Mouse (Mus musculus) thymus, postnatal 10 days (tissue): ENCODE results near the gene Zswim8.

Experiments
- DNase-seq, 2 experiments: peaks; one replicate each; pipeline ENCODE4 v3.0.0; 2021; ENCODE audit warnings: low spot score in 2 of 2

The Zswim8 gene

DNA sequence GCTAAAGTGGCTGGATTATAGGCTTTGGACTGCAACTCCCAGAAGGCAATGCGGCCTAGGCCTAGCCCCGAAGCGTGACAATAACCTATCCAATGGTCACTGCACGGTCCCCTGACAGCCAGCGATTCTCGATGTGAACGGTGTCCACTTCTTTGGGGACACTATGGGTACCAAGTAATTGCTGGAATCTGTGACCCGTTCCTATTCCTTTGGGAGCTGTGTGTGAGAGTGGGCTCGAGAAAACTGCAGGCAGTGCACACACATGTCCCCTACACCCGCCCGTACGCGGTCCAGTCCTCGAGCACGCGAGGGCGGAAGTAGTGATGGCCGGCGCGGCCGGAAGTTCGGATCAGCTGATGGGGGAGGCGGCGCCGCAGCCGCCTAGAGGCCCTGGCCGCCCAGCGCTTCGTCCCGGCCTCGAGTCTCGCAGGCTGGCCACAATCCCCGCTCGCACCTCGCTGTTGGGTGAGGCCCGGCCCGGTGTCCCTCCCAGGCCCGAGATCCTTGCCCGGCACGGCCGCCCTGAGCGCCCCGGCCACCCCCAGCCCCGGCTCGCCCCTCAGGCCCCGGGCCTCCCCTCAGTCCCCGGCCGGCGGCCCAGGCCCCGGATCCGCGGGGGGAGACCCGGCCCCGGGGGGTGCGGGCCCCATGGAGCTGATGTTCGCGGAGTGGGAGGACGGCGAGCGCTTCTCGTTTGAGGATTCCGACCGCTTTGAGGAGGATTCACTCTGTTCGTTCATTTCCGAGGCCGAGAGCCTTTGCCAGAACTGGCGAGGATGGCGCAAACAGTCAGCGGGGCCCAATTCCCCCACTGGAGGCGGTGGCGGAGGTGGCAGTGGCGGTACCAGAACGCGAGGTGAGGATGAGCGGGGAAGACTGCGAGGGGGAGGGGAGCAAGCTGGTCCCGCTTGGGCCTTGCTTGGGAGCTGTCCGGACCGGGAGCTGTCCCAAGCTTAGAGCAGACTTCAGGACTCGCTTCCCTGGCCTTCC, at the start of gene Zswim8:
TSS of gene Zswim8 (plus strand) at position 352 of the 990 bp plus-strand sequence.
- peak; percentile 43 to 49 for DNase-seq

DNA sequence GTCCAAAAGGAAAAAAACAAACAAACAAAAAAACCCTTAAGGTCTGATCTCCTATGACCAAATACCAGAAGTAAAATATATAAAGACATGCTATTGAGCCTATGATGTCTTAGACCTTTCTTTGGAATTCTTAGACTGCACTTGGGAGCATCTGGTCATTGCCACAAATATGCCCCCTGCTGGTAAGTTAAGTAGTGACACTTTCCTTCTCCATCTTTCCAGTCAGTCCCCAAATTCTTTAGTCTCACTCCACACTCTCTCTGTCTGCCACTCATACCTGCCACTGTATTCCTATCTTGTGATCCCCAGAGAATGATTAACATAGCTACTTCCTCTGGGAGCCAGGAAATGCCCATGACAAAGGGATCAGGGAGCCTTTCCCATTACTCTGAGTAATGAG, 49.0 kb upstream of the Zswim8 start:
- DNase-seq: peak in 1 of 2 experiments; percentile 41

DNA sequence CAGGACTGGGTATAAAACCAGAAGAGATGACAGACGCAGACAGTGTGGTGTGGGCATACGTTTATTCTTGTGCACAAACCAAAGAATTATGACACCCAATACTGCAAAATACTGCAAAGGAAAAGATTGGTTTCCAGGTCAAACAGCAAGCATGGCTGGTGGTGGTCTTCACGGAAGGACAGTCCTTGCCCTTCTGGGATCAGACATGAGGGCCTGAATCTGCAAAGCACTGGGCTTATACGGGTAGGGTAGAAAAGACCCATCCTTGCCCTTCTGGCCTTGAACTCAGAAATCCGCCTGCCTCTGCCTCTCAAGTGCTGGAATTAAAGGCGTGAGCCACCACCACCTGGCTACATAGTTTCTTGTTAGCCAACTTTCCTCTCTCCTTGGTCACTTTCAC, 48.5 kb upstream of the Zswim8 start:
- DNase-seq: no peak

DNA sequence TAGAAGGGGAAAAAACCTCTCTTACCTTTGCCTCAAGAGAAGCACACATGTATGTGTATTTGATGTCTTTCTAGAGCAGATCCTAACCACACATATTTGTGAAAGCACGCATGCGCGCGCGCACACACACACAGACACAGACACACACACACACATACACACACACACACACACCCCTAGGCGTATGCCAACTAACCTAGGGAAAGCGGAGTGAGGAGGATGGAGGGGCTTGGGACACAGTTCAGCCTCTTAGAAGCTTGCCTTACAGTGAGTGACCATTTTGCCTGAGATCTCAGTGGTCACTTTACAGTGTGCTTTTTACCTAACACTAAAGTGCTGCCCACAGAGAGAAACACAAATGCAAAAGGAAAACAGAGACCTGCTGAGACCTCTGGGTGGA, 47.7 kb upstream of the Zswim8 start:
- no peak for DNase-seq

DNA sequence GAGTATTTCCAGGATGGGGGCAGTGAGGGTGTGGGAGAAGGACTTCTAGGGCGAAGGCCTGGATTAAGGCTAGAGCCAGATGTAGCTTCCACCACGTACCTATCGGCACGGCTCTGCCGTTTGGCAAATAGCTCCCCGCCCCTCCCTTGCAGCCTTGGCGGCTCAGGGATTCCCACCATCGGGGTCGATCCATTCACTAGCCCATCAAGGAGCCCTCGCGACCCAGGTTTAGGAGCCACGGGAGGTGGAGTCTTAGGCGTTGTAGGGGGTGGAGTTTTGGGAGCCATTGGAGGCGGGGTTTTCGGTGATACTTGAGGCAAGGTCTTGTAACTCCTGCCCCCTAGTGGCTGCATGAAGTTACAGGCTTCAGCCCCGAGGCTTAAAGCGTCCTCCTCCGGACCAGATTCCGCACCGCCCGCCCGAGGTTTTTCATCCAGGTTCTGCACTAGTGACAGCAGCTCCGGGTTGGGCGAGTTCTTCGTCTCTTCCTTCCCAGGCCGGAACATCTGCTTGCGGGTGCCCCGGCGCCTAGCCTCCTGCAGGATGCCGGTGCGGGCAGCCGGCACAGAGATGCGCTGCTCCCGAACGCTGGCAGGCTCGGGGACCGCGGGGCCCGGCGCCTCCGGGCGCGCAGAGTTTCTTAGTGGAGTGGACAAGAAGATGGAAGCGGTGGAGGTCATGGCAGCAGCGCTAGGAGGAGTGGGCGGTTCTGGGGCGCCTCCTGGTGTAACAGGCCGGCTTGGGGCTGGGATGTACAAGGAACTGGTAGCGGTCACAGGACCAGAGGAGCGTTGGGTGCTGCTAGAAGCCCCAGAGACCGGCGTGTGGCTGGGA, 46.3 kb upstream of the Zswim8 start:
- peak; percentile 88 to 94 for DNase-seq

DNA sequence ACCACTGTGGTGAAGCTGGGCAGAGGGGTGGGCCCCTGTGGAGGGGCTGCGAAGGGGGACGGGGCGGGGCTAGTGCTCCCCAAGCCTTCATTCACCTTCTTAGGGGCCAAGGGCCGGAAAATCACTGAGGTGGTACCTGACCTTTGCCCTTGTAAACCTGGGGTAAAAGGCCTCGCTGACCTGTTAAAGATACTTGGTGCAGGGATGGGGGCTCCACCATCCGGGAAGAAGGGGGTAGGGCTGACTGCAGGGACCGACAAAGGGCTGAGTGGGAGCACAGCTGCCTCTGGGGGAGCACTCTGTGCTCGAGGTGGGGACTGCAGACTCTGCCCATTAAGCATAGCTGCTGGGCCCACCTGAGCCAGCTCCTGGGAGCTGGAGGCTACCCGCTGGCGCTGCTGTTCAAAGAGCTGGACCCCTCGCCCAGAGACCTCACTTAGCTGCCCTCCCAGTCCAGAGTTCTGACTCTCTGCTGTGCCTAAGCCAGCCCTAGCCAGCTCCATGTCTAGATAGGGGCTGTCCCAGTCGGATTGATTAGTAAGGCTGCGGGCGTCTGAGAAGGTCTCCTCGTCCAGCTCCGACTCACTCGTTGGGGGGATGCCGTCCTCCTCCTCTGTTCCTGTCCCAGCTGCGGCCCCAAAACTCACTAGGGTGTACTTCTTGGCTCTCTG, 45.6 kb upstream of the Zswim8 start:
- no peak for DNase-seq

DNA sequence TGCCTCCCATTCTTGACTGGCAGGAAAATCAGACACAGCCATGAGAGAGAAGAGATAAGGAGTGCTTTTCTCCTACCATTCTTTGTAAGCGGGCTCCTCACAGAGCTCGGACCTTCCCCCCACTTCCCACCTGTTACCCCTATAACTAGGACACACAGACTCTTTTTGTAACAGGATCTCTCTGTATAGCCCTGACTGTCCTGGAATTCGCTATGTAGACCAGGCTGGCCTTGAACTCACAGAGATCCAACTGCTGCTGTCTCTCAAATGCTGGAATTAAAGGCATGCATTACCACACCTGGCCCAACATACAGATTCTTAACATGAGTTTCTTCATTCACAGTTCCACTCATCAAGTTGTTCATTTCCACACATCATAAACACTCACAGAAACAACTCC, 44.6 kb upstream of the Zswim8 start:
- DNase-seq: no peak

DNA sequence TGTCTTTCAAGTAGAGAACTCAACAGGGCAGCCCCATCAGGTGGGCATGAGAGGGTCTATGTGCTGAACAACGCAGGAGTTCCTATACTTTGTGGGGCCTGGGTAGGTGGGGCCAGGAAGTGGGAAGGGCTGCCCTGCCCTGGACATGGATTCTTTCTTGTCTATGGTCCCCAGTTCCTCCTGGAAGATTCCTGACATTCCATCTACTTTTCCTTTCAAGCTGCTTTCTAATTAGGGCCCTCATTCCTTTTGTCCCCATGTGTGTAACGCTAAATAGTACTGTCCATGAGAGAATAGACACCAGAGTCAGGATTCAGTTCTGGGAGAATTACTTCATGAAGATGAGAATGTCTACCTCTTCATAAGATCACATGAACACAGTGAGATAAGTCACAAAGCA, 43.8 kb upstream of the Zswim8 start:
- no peak for DNase-seq

DNA sequence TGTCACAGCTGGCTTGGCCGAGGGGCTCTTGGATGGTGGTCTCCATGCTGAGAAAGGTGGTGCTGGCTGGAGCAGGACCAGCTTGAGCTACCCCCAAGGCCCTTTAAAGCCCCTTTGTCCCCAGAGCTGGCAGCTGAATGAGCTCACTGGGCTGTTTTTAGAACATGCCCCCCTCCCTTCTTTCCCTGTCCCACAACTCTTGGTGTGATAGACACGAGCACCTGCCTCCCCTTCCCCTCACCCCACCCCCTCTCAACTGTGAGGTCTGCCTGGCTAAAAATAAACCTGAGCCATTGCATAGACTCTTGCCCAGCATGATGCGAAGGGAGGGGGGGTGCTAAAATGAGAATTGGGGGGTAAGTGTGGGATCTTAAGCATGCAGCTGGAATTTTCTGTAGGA, 42.9 kb upstream of the Zswim8 start:
- DNase-seq: no peak

DNA sequence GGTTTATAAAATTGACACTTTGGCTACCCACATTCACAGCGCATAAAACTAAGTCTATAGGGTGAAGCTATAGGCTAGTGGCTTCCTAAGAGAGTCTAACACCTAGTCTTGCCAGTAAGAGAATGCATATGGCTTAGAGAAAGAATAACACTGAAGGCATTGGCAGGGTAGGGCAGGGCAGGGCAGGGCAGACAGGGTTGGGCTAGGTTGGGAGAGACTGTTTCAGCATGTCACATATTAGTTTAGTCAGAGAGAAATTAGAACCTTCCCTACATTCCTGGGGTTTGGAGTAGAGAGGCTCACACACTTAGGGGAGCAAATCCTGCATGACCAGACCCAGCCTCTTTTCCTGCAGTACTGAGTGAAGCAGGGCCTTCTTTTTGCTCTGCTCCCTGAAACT, 39.9 kb upstream of the Zswim8 start:
- no peak for DNase-seq

DNA sequence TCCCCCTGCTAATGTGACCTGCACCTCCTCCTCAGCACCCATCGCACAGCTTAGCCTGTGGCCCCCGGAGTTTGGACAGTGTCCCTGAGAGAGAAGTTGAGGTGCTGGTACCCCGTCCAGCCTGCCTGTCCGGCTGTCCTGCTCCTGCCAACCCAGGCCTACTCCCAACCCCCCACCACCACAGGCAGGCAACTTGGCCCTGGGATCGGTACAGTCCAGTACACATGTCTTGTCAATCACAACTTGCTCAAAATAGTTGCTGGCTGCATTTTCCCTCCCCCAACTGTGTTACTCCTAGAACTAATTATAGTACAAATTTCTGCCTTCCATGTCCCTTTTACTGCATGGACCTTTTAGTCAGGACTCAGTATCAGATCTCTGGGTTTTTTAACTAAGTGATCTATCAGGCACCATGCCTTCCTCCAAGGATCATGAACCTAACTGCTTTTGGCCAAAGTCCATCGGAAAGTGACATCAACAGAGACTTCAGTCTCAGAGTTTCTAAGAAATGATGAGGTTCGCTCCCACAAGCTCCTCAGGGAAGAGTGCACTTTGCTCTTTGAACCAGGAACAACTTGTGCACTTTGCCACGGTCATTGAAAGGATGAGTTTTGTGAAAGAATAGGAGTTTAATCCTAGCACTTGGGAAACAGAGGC, 39.1 kb upstream of the Zswim8 start, which contains the start of gene Synpo2l:
TSS of gene Synpo2l (minus strand) at position 201 of the 657 bp plus-strand sequence.
- DNase-seq: no peak

DNA sequence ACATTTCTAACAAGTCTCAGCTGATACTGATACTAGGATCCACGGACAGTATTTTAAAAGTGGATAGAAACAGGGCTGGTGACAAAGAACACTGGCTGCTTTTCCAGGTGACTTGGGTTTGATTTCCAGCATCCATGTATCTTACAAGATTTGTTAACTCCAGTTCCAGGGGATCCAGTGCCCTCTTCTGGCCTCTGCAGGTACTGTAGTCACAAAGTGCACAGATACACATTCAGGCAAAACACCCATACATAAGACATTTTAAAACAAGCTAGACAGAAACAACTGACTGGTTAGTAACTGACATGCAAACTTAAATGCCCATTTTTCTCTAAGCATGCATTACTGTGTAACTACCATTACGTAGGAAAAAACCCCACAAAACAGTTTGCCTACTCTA, 34.4 kb upstream of the Zswim8 start:
- peak; percentile 25 to 30 for DNase-seq

DNA sequence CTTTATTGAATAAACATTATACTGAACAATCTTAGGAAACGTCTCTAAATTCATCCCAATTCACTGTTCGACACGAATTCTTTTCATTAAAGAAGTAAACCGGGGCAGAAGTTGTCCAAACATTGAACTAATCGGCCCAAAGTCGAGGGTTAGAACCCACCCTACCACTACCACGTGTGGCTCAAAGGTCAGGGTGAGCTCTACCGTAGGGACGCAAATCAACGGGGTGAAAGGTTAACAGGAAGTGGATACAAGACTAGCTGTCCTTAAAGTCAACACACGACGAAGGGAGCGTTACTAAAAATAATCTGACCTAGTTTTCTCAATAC, 33.7 kb upstream of the Zswim8 start:
- DNase-seq: peak; percentile 29 to 31

DNA sequence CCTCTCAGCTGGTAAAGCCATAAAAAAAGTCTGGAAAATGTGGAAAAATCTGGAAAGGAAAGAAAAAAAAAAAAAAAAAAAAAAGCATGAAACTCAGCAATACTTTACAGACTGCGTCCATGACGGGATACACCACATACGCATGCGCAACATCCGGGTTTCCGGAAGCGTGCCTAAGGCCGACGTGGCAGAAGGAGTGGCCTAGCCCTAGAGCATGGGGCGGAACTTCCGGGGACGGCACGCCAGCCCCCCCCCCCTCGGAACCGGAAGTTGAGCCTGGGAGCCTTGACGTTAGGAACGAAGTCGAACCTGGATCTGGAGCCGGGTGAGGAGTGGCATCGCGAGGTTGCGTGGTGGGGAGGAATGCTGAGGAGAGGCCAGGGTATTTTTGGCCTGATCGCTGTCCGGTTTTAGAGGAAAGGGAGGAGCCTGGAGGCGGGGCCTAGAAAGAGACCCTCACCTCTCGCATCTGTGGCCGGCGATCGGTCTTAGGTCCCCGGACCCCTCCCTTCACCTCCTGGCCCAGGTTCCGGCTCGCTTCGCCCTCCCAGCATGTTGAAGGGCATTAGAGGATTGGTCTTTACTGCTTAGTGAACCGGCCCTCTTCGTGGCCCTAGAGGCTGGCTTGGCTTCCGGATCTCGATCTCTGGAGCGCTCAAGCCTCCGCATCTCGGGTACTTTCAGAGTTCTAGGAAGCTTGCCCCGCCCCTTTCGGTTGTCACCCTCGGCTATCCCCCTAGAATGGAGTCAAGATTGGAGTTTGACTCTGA, 33.1 kb upstream of the Zswim8 start, which contains the start of gene Sec24c:
TSS of gene Sec24c (plus strand) at position 245 of the 770 bp plus-strand sequence.
- peak; percentile 97 to 99 for DNase-seq

DNA sequence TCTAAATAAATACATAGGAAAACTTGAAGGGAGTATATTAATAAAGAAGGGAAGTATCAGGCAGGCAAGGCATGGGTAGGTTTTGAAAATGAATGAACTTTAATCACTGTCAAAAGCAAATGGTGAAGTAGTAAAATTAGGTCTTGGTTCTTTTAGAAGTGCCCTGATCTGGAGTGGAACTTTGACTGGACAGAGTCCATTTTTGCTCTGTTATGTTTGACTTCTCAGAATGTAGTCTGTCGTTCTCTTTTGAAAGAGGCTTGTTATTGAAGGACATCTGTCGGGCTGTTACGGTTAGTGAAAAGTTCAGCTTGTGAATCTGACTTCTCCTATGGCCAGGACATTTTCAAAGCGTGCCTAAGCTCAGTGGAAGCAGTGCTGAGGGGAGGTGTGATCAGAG, 29.4 kb upstream of the Zswim8 start:
- no peak for DNase-seq

DNA sequence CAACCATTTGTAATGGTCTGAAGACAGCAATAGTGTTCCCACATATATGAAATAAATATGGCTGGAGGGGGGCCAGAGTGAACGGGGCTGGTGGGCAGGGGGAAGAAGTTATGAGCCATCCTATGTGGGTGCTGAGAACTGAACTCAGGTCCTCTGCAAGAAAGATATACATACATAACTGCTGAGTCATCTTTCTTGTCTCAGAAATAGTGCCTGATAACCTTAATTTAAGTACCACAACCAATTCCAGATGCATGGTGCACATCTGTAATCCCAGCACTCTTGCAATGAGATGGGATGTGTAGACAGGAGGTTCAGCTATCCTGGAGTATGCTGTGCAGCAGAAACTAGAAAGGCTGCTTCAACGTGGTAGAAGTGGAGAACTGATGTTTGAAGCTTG, 25.6 kb upstream of the Zswim8 start:
- DNase-seq: no peak

DNA sequence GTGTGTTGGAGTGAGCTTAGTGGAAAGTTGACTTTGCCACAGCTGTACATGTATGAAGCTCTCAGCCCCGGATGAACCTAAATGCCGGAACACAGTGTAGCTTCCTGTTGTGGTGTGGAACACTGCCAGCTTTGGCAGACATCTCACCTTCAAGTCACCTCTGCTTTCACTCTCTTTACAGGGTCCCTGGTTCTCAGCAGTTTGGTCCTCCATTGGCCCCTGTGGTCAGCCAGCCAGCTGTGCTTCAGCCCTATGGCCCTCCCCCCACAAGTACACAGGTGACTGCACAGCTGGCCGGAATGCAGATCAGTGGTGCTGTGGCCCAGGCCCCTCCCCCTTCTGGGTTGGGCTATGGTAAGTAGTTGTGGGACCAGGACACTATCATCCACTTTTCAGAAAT, 24.9 kb upstream of the Zswim8 start:
- DNase-seq: peak; percentile 59 to 64

DNA sequence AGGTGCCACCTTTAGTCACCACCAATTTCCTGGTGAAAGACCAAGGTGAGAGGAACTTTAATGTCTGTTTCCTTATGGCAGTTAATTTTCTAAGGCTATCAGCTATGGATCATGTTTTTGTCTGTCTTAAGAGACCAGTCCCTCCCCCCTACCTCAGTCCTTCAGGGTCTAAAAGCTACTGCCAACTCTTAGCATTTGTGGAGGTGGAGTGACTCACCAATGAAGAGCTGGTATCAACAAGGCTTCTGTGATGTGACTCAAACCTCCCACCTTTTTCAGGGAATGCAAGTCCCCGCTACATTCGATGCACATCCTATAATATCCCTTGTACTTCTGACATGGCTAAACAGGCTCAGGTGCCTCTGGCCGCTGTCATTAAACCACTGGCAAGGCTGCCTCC, 20.8 kb upstream of the Zswim8 start:
- no peak for DNase-seq

DNA sequence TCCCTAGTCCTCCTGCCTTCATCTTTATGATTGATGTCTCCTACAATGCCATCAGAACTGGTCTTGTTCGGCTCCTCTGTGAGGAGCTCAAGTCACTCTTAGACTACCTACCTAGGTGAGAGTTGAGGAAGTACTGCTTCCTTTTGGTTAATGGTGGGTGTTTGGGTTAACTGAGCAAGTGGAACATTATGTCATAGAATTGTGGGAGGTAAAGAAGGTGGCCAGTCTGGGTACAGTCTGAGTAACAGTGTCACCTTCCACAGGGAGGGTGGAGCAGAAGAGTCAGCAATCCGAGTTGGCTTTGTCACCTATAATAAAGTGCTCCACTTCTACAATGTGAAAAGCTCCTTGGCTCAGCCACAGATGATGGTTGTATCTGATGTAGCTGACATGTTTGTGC, 18.3 kb upstream of the Zswim8 start:
- no peak for DNase-seq

DNA sequence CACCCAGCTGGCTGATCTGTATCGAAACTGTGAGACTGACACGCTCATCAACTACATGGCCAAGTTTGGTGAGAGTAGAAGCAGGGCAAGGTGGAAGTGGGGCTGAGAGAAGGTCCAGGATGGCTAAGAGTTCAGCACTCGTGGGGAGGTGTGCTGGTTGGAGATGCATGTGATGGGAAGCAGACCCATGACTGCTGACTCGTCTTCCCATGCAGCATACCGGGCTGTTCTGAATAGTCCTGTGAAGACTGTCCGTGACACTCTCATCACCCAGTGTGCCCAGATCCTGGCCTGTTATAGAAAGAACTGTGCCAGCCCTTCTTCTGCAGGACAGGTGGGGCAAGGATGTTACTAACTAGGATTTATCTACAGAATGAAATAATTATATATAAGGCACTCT, 15.6 kb upstream of the Zswim8 start:
- no peak for DNase-seq

DNA sequence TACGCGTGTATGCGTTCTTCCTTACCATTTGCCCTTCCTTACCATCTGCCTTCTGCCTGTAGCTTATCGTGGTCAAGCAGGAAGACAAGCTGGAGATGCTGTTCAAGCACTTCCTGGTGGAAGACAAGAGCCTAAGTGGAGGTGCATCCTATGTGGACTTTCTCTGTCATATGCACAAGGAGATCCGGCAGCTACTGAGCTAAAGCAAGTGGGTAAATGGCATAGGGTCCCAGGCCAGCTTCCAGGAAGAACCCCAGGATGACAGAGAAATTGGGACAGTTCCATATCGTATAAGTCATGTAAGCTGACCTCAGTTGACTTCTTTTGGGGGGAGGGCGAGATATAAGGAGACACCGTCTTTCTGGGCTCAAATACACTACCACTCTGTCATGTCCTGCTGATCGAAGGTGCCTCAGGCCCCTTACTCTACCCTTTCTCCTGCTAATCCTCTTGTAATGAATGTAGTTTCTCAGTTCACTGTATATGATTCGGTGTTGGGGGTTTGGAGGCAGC, 13.7 kb upstream of the Zswim8 start:
- DNase-seq: no peak
